Mouse (Mus musculus) heart, adult 2 months (tissue): ENCODE data around the gene Ube3b. TPM values are rescaled to one million over a fixed set of nuclear protein-coding genes. Genes with fewer than 3 reads are reported as not detected.
A peak's percentile ranks its signal among the peaks of the same experiment; 100 is the strongest.

Experiments used
- DNase-seq, 2 experiments: peaks; one replicate each; pipeline ENCODE4 v3.0.0; 2021
- H3K27ac ChIP-seq: fragments of 200-600 bp; 2 replicates; pipeline ENCODE4 v1.8.1; 2022
- H3K27me3 ChIP-seq: fragments of 200-500 bp; 2 replicates; pipeline ENCODE4 v1.6.1; 2012; ENCODE audit warnings: mild to moderate bottlenecking, low read length, inconsistent platforms, mixed read lengths; ENCODE audit not compliant: control insufficient read depth, insufficient read depth
- H3K36me3 ChIP-seq: fragments of 200-500 bp; 2 replicates; pipeline ENCODE4 v1.6.1; 2012; ENCODE audit warnings: low read length, inconsistent platforms; ENCODE audit not compliant: control insufficient read depth, insufficient read depth
- H3K4me1 ChIP-seq: fragments of 200-500 bp; 2 replicates; pipeline ENCODE4 v1.6.1; 2011; ENCODE audit warnings: low read length; ENCODE audit not compliant: control insufficient read depth, insufficient read depth
- H3K4me3 ChIP-seq: fragments of 200-600 bp; 2 replicates; pipeline ENCODE4 v1.8.1; 2022
- H3K79me2 ChIP-seq: fragments of 200-500 bp; replicated peaks from 2 replicates; pipeline ENCODE4 v1.6.1; 2012; ENCODE audit warnings: mild to moderate bottlenecking, inconsistent platforms, low read length, moderate library complexity, mixed read lengths; ENCODE audit not compliant: control insufficient read depth, insufficient read depth
- H3K9ac ChIP-seq: fragments of 200-500 bp; 2 replicates; pipeline ENCODE4 v1.6.1; 2012; ENCODE audit warnings: low read depth, mild to moderate bottlenecking, control low read depth, inconsistent platforms, low read length, mixed read lengths
- CTCF ChIP-seq: fragments of 200-600 bp; IDR thresholded peaks from 2 replicates; pipeline ENCODE4 v1.8.1; 2022; ENCODE audit warnings: antibody characterized with exemption, mild to moderate bottlenecking, moderate library complexity
- EP300 ChIP-seq: fragments of 200-500 bp; IDR thresholded peaks from 2 replicates; pipeline ENCODE4 v1.6.1; 2011; ENCODE audit warnings: low read depth, low read length, control low read depth; ENCODE audit not compliant: insufficient read depth
- POLR2A ChIP-seq: fragments of 200-500 bp; IDR thresholded peaks from 2 replicates; pipeline ENCODE4 v1.6.1; 2011; ENCODE audit warnings: mild to moderate bottlenecking, low read depth, low read length, control low read depth; ENCODE audit not compliant: insufficient read depth
- WGBS: fragments of 180-500 bp; shearing (Covaris S2); methylation state at CpG from one replicate; pipeline ENCODE4 v1.1.7; 2018; 5-methylcytosine and 5-hydroxymethylcytosine counted together
- intact Hi-C: fragments of 180-260 bp; cut with DNase I; formaldehyde crosslinking; loops from one replicate; pipeline ENCODE4 v1.15.1; 2025
- polyA plus RNA-seq: library from polyadenylated mRNA; depleted of rRNA; stranded (reverse); fragments of >200 nt; gene quantifications from 2 replicates; pipeline ENCODE4 v1.2.3, GENCODE M21; 2012
- total RNA-seq, 2 experiments: library from RNA; stranded (reverse); gene quantifications; 2 replicates each; pipeline ENCODE4 v1.2.3; 2021

The Ube3b gene
- total and polyA plus RNA-seq, 3 experiments: 84.2 to 101 (median 86.3) TPM

DNA sequence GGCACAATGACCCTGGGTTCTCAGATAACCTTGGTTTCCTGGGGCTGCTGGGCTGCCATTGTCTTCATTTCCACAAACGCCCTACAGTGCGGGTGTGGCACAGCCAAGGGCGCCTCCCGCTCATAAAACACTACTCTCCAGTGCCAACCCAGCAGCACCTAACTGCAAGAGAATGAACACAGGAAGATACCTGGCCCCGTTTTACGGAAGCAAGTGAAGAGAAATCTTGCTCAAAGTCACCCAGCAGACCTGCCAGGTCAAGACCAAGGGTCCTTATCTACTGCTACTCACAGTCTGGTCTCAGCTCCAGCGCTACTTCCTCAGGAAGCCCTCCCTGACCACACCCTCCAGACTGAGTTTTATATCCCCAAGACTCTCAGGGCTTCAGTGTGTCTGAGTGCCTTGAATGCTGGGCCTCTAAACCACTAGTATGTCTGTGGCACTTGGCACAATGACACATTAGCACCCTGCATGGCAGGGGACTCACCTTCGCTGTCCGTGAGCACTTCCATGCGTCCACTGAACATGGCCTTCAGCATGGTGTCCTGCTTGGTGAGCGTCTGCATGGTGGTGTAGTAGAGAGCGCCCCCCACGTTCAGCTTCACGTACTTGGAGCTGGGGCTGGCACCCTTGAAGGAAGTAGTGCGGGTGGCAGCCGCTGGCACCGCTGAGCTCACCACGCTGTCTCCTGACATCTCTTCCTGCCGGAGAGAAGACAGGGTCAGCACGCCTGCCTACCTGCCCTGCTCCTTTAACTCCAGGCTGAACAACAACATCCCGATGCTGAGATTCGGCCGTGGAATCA is 5.8 kb upstream of the Ube3b start:
- Histone ChIP-seq H3K79me2 (no peaks in the 10 kb centered on the region; the same call in none of the 2 replicates), H3K9ac (peak overlapping the region; percentile 37; the same call in 1 of the 2 replicates), H3K4me1 (peaks cover 51% of the 10 kb centered on the region), H3K36me3 (peaks cover 9% of the 10 kb centered on the region), H3K27me3 (no peaks in the 10 kb centered on the region), H3K4me3 (peak overlapping the region; percentile 37), H3K27ac (peak overlapping the region; percentile 84)
- intact Hi-C loops: loop anchor here (10.0 kb wide), 1 partner anchor 200 kb away; no protein-coding TSS in a partner anchor
- WGBS: 50% methylated on average over 23 of the region's 23 CpGs
- TF ChIP-seq CTCF (no peak), POLR2A (peak; percentile 52; the same call in 1 of the 2 replicates)
- peak; percentile 59 to 66 for DNase-seq

DNA sequence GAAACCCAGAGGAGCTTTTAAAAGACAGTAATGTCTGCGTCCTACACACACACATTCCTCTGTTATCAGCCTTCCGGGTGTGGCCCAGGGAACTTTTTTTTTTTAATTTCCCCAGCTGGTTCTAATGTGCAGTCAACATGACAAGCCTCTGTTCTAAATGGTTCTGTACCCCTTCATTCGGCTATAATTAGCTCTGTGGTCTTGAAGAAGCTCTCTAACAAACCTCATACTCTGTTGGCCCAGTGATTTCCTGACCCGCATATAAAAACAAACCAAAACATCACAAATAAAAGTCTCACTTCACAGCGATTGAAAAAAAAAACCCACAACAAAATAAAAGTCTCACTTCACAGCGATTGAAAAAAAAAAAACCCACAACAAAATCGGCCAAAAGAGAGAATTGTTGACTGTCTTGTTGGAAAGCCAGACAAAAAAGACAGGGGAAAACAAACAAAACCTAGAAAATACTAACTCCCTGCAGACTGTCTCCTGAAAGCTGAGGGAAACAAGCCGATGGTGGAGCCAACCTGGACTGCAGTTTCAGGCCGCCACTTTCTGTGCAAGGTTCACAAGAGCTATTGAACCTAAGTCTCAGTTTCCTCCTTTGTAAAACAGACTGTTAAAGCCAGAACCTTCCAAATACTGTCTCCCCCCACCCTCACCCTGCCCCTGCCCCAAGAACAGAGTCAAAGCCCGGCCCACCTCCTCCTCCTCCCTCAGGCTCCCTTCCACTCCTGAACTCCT is 2.1 kb upstream of the Ube3b start:
- peak in 1 of 2 experiments; percentile 45 for DNase-seq
- intact Hi-C loops: loop anchor here (10.0 kb wide), 1 partner anchor 204 kb away; no protein-coding TSS in a partner anchor

DNA sequence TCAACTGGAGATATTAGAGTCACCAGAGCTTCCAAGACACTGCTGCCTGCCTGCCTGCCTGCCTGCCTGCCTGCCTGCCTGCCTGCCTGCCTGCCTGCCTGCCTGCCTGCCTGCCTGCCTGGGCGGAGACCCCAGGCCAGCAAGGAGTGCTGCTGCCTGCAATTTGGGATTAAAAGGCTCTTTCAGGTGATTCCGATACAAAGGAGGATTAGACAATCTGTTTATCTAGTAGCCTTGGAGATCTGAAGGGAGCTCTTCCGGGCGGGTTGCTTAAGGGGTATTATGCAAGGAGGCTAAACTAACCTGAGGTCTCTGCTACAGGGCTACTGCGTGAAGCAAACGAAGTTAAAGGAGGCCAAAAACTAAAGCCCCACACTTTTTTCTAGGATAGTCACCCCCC is 1.5 kb upstream of the Ube3b start:
- intact Hi-C loops: loop anchor here (10.0 kb wide), 1 partner anchor 204 kb away; no protein-coding TSS in a partner anchor
- DNase-seq: peak in 1 of 2 experiments; percentile 38
- TF ChIP-seq CTCF (no peak), POLR2A (no peak), EP300 (no peak)

More for the DNA sequence above, 2.1 kb upstream of the Ube3b start:
- Histone ChIP-seq H3K27ac (peak overlapping the region; percentile 96), H3K79me2 (peaks cover 5% of the 10 kb centered on the region), H3K36me3 (peaks cover under 1% of the 10 kb centered on the region; the same call in 1 of the 2 replicates), H3K27me3 (no peaks in the 10 kb centered on the region), H3K9ac (peak overlapping the region; percentile 88), H3K4me3 (peak overlapping the region; percentile 18; the same call in 1 of the 2 replicates), H3K4me1 (peaks cover 22% of the 10 kb centered on the region)
- no peak for TF ChIP-seq EP300
- TF ChIP-seq POLR2A: no peak
- no peak for TF ChIP-seq CTCF
- 13% methylated on average over 10 of the region's 10 CpGs for WGBS

DNA sequence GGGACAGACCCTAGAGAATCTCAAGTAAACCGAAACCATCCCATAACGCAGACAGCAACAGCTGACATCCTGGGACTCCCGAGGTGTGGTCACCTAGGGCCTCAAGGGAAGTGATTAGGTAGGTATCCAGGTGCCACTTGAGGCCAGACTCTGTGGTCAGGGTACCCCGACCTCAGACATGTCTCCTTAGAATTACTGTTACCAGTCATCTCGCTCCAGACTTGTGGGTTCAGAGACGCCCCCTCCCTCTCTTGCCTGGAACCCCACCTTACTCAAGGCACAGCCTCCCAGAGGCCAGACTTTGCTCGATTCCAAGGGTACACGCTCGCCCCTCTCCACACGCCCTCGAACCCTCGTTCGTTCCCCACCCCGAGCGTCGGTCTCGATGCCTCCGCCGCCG is 644 bp upstream of the Ube3b start:
- peak in 1 of 2 experiments; percentile 46 for DNase-seq
- Histone ChIP-seq H3K4me1 (peaks cover 13% of the 10 kb centered on the region), H3K27me3 (no peaks in the 10 kb centered on the region), H3K27ac (peak overlapping the region; percentile 96), H3K36me3 (no peaks in the 10 kb centered on the region), H3K9ac (peak overlapping the region; percentile 88), H3K4me3 (peak overlapping the region; percentile 97), H3K79me2 (peaks cover 6% of the 10 kb centered on the region)
- 1% methylated on average over 20 of the region's 20 CpGs for WGBS
- TF ChIP-seq POLR2A (no peak), CTCF (no peak), EP300 (no peak)
- intact Hi-C loops: loop anchor here (10.0 kb wide), 1 partner anchor 205 kb away; no protein-coding TSS in a partner anchor

More for the DNA sequence above, 1.5 kb upstream of the Ube3b start:
- peak overlapping the region; percentile 38 for H3K4me3 ChIP-seq
- no peaks in the 10 kb centered on the region for H3K36me3 ChIP-seq
- H3K4me1 ChIP-seq: peaks cover 17% of the 10 kb centered on the region
- H3K27me3 ChIP-seq: no peaks in the 10 kb centered on the region
- H3K79me2 ChIP-seq: peaks cover 6% of the 10 kb centered on the region
- 30% methylated on average over 6 of the region's 6 CpGs for WGBS
- peak overlapping the region; percentile 96 for H3K27ac ChIP-seq
- peak overlapping the region; percentile 88 for H3K9ac ChIP-seq

DNA sequence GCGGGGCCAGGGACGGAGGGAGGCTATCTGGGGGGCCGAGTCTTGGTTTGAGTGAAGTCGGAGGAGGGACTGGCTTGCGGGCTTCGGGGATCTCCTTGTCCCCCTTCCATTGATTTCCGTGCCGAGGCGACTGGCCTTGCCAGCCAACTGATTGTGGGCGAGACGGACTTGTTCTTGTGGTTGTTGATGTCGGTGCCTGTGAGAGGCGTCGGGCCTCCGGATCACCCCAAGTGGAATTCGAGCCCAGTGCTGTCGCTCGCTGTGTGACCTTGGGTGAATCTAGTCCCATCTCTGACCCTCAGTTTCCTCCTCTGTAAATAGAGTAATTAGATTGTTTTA is 575 bp downstream of the Ube3b start:
- no peaks in the 10 kb centered on the region for H3K27me3 ChIP-seq
- H3K9ac ChIP-seq: peak overlapping the region; percentile 92
- no peak for TF ChIP-seq POLR2A
- TF ChIP-seq CTCF: no peak
- TF ChIP-seq EP300: no peak
- no peaks in the 10 kb centered on the region for H3K36me3 ChIP-seq
- H3K79me2 ChIP-seq: peaks cover 6% of the 10 kb centered on the region
- H3K4me3 ChIP-seq: peak overlapping the region; percentile 97
- whole genome bisulfite sequencing: under 1% methylated on average over 18 of the region's 18 CpGs
- DNase-seq: no peak
- peak overlapping the region; percentile 96 for H3K27ac ChIP-seq
- H3K4me1 ChIP-seq: peaks cover 4% of the 10 kb centered on the region
- intact Hi-C loops: no loop called here
